Mouse (Mus musculus): ENCODE measurements around the gene Gemin5.

Gemin5 gene

DNA sequence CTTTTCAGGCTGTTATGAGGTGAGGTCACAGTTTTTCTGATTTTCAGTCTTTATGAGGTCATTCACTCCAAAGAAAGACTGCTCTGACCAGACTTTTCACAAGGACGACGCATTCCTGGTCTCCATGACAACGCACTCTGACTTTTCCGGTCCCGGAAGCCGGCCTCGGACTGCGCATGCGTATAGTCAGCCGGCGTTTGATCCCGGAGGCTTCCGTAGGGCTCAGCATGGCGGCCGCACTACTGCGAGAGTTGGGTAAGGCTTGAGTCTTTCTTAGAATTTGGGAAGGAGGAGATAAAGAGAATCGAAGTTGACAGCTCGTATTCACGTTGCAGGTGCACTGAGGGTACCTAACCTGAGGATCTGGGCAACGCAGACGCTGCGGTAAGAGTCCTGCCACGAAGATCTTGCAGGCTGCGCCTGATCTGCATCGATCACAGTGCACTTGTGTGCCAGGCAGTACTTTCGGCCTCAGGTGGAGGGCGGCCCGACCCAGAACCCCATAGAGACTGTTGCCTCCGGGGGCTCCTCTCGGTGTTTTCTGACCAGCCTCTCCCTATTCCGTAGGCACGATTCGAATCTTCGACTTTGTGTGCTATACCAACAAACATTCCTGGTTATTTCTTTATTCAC, 3.2 kb upstream of the Gemin5 start, which contains the start of gene Mrpl22:
Gene Mrpl22 (plus strand): TSS at position 203 of the 633 bp plus-strand sequence.
- DNase-seq (ENCODE audit: low spot score), result peak; percentile 93

DNA sequence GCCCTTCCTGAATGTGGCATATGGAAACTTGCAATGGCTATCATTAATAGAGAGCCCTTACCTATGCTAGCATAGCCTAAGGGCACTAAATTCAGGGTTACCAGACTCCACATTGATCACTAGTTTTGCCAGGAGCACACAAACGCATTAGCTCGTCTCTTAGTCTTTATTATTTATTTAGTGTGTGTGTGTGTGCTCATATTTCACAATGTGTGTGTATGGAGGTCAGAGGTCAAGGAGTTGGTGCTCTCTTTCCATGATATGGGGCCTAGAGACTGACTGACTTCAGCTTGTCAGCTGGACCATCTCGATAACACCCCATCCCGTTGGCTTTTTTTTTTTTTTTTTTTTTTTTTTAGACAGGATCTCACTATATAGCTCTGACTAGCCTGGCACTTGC, 1.3 kb upstream of the Gemin5 start:
- DNase-seq (ENCODE audit: low spot score), result no peak

DNA sequence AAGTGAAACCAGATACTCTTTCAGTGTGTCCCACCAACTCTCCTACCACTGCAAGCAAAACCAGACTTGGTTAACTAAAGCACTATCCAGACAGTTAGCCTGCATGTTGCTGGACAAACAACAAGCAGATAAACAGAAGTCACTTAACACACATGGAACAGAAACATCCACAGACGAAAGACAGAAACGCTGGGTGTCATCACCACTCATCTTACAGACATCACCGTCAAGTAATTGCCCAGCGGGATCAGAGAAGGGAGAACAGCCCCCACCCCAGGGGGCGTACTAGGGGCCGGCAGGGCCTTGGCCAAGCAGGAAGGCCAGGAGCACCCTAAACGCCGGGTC, 545 bp downstream of the Gemin5 start:
- no peak for DNase-seq (ENCODE audit: low spot score)

DNA sequence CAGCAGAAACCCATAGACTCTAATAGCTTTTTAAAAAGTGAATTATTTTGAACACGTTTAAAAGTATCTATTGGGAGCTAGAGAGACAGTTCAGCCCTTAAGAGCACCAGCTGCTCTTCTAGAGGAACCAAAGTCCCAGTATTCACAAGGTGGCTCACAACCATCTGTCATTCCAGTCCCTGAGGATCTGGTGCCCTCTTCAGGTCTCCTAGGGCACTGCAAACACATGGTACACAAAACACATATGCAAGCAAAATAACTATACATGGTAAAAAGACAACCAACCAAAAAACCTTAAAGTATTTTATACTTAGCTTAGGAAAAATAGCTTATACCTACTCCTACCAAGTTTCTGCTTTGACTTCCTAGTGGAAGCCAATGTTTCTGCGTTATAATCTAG, 3.3 kb downstream of the Gemin5 start:
- no peak for DNase-seq (ENCODE audit: low spot score)

DNA sequence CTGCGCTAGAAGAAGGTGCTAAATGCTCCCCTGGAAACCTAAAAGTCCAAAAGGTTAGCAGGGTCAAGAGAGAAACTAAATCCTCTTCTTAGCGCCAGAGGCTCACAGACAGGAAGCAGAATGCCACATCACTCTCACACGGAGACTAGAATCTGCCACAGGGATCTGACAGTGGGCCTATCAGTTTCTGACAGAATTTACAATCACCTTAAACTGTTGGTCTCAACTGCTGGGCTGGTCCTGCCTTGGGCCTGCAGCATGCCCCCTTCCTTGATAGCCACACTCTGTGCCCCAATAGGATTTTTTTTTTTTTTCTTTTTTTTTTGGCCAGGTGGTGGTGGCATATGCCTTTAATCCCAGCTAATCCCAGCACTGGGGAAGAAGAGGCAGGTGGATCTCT, 11.5 kb downstream of the Gemin5 start:
- no peak for DNase-seq (ENCODE audit: low spot score)

DNA sequence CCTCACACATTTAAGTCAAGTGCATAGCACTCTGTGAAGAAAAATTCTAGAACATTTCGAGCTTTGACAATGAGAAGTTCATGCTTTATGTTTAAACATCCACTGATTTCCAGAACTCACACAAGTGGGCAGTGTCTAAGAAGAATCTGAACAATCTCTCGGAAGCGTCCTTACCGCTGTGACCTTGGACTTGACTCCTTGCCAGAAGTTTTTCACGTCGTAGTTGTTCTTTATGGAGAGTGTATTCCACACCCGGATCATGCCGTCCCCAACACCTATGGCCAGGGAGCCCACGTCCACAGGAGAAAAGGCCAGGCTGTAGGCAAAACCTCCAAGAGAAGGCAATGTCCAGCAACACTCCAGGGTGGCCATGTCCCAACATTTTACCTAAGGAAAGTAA, 12.9 kb downstream of the Gemin5 start:
- no peak for DNase-seq (ENCODE audit: low spot score)

DNA sequence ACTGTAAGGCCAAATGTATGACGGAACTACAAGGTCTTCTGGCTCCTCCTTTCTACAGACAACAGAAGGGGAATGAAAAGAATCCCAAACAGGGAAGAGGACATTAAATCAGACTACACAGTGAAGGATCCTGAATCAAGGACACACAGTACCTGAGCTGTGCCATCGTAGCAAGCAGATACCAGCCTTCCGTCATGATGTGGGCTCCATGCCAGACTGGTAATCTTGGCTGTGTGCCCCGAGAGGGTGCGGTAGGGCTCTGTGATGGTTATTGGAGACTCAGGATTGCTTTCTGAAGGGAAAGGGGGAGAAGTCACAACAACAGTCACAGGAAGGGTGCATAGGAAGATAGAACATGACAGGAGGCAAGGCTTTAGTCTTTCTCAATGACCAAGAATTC, 22.1 kb downstream of the Gemin5 start:
- DNase-seq (ENCODE audit: low spot score), result no peak

DNA sequence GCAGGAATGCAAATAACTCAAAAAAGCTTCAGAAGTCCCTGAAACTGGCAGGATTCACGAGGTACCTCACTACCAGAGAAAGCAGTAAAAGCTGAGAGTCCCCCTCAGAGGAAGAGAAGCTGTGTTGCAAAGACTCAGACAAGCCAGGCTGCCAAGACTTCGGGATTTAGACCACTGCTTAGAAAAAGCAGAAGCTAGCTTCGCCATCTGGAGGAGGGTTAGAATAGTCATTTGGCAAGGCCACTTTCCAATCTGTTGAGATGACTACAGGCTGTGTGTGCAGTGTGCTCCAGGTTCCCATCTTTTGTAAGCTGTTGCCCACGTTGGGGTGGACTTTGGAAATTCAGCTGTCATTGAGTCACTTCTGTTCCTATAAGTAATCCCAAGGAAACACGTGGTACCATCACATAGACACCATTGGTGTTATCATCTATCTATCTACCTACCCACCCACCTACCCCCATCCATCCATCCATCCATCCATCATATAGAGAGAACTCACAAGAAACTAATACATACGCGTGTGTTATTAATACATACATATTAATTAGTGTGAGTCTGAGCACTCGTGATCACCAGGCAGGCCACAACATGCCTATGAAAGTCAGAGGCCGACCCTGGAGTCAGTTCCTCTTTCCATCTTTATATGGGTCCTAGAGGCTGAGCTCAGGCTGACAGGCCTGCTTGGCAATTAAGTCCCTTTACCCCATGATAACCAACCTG, 24.5 kb downstream of the Gemin5 start:
- DNase-seq (ENCODE audit: low spot score), result no peak

DNA sequence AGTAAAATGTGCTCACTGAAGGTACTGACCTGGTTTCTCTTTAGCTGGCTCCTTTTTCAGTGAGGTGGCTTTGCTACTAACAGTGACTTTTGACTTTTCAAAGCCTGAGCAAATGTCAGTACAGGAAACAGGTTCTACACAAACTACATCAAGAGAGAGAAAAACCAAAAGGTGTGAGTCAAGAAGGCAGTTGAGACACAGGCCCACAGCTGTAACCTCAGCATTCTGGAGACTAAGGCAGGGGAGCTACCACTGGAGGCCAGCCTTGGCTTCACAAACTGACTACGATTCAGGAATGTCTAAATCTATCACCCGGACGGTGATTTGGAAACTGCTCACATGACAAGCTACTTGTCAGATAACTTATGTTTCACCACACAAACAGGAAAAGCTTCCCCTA, 28.9 kb downstream of the Gemin5 start:
- DNase-seq (ENCODE audit: low spot score), result no peak

DNA sequence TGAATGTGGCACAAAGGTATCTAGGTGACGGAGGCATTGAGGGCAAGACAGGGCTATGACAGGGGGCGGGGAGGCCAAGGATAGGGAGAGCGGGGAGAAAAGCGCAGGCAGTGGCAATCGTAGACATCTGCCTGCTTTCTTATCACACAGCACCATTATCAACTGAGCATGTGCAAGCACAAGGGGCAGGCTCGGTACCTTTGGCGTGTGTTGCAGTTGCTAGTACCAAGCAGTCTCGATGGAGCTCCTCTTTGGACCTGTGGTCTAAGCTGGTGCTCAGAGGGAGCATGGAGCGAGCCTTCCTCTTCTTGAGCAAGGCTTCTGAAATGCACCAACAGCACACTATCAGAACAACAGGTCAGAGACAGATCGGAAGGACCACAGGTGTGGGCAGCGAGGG, 29.5 kb downstream of the Gemin5 start:
- no peak for DNase-seq (ENCODE audit: low spot score)

DNA sequence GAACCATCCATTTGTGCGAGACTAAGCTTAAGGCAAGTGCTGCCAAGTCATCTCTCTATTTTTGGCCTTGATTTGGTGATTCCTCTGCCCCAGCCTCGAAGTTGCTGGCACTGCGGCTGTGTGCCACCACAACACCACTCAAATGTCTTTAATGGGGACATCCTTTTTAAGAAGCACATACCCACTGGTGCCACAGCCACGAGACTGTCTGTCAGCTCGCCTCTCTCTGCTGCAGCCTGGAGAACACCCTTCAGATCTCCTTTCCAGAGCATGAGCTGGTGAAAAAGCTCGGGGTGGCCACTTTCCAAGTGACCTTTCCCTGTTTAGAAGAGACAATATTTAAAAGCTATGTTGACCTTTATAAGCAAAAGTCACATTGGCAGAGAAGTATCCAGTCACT, 31.7 kb downstream of the Gemin5 start:
- no peak for DNase-seq (ENCODE audit: low spot score)

DNA sequence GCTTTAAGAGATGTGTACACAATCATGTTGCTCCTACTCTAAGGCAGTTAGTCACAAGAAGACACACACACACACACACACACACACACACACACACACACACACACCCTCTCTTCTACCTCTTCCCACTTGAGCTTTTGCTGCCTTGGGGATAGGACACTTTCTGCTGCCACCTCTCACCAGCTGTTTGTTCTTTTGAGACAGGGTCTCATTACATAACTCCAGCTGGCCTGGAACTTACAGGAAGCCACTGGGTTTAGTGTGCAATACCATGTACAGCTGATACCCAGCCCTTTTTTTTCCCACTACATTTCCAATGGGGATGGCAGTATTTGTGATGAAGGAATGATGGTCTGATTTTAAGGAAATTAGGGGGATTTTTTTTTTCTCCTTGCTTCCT, 33.0 kb downstream of the Gemin5 start:
- no peak for DNase-seq (ENCODE audit: low spot score)

DNA sequence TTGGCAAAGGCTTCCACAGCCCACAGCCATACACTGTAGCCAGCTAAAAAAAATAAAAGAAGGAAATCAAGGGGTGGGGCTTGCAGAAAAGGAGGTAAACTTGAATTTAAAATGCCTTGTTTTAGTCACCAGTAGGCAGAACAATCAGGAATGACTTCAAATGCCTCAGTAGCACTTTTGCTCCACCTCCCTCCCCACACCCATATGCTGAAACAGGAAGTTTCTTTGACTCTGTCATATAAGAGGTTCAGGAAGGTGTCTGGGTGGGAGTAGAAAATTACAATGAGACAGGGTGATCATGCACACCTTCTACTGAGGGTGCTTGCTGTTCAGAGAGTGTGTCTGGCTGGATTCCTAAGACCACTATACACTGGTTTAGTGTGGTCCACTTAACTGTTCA, 33.5 kb downstream of the Gemin5 start:
- no peak for DNase-seq (ENCODE audit: low spot score)

DNA sequence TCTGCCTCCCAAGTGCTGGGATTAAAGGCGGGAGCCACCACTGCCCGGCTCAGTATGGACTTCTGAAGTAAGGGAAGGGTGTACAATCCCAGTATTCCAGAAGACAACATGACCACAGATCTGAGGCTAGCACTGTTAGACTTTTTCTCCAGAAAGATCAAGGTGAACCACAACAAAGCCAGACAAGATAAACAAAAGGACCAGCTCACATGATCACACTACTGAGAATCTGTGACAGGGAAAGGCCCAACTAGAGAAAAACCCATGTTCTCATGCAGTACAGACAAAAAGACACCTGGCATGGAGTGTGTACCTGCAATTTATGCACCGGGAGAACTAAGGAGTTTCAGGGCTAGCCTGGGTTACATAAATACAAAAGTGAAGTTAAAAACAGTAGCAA, 36.3 kb downstream of the Gemin5 start:
- no peak for DNase-seq (ENCODE audit: low spot score)

DNA sequence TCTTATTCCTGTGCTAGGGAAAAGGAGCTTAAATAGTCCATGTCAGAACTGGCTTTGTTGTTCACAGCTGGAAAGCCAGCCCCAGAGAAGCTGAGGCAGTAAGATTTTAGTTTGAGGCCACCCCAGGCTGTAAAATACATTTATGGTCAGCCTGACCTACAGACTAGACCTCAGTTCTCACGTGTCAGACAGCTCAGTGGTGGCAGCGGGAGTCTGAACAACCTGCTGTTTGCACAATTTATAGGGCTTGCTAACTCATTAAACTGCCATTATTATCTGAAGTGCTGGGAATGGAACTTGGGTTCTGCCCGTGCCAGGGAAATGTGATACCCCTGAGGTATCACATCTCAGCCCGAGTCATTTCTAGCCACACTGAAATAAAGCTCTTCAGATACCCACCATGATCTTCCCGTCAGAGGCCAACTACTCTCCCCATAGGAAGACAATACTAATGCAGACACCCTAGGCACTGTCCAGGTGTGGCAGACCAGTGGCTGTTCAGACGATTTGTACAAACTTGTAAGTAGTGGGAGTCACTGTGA, 39.0 kb downstream of the Gemin5 start:
- DNase-seq (ENCODE audit: low spot score), result no peak

DNA sequence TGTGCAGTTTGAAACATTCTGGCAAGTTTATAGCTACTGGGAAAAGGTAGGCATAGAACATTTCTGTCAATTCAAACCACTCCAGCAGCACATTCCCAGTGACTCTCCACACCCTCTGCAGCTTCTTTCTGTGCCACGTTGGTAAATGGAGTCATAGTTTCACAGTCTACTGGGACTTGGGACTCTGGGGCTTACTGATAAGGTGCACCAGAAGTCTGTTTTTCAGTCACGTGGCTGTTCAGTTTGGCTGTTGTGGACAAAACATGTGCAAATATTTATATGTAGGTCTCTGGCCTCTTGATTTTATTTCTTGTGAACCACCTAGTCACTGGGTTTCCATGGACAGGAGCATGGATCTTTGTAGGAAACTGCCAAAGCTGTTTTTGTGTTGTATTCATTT, 40.8 kb downstream of the Gemin5 start:
- DNase-seq (ENCODE audit: low spot score), result no peak

DNA sequence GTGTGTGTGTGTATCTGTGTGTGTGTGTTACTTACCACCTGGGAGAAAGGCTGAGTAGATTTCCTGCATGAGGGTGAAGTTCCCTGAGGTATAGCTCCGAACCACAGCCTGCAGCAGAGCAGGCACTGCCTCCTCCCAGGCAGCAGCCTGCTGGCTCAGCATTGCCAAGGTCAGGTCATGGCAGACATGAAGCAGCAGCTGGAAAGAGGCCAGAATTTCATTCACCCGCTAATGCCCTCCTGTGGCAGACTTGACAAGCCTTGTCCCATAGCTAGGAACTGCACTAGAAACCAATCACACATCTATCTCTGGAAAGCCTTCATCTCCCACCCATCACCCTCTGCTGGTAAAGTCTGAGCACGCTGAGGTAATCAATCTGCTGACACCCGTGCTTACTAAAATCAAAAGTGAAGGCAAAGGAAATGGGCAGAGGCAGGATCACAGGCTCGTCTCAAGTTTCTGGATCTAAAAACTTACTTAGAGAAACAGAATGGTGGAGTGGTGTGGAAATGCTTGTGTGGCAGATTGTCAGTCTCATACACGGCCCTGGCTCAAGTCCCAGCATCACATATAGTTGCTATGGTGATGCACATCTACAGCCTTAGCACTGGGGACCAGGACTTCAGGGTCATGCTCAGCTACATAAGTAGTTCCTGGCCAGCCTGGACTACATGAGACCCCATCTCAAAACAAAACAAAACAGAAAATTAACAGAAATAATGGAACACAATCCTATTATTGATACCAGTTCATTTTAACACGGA, 41.8 kb downstream of the Gemin5 start:
- peak; percentile 74 for DNase-seq (ENCODE audit: low spot score)

DNA sequence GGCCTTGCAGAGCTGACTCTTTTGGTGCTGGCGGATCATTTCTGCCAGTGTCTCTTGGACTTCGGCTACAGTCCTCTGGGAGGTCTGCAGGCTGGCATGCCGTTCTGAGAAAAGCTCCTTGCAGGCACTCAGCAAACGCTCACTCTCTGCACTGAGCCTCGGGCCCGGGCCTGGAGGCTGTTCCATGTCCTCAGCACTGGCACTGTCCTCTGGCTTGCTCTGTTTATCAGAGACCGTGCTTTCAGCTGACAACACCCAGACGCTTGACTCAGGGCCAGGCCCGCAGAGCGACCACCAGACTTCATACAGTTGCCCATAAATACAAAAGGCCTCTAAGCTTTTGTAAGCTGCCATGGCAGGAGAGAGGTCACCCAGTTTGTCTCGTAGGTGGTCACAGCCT, 43.3 kb downstream of the Gemin5 start:
- no peak for DNase-seq (ENCODE audit: low spot score)

DNA sequence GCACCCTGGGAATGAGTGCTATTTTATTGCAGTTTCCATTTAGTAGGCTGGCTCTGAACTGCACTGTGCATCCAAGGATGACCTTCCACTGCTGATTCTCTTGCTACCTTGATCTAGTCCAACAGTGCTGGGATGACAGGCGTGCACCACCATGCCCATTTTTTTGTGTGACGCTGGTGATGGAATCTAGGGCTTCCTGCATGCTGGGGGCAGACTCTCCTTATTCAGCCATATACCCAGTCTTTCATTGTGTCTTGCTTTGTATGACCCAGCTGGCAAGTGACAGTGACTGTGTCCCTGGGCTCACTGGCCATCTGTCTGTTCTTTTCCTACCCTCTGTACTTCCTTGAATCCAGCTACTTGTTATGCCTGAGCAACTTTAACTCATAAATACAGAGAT, 44.6 kb downstream of the Gemin5 start:
- DNase-seq (ENCODE audit: low spot score), result no peak

DNA sequence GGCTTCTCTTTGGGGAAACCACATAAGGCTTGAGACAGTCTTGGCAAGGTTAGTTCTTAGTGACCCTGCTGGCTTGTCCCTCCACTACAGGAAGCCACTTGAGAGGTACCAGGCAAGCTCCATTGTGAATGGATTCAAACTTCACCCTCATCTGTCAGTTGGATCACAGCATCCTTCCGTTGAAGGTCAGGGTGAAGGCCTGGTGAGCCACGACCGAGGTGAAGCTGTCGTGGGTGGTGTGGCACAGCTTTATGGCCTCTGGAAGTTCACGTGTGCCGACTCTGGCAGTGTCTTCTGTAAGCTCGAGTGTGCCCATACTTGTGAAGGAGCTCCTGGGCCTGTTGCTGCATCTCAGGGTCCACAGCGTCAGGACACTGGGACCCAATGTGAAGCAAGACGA, 47.0 kb downstream of the Gemin5 start:
- DNase-seq (ENCODE audit: low spot score), result no peak

DNA sequence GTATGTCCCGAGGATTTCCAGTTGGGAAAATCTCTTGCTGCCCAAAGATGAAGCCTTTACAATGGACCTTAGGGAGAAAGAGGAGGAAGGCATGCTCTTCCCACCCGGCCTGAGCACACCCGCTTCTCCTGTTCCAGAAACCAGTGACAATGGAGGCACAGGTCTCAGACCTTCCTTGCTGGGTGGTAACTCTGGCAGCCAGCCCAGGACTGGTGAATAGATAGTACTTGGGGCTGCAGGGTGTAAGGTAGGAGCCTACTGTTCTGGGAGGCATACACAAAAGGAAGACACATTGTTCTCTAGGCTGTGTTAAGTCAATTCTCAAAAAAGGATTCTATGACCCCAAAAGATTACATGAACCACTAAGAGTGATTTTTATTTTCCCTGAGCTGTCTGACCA, 47.7 kb downstream of the Gemin5 start:
- DNase-seq (ENCODE audit: low spot score), result no peak

DNA sequence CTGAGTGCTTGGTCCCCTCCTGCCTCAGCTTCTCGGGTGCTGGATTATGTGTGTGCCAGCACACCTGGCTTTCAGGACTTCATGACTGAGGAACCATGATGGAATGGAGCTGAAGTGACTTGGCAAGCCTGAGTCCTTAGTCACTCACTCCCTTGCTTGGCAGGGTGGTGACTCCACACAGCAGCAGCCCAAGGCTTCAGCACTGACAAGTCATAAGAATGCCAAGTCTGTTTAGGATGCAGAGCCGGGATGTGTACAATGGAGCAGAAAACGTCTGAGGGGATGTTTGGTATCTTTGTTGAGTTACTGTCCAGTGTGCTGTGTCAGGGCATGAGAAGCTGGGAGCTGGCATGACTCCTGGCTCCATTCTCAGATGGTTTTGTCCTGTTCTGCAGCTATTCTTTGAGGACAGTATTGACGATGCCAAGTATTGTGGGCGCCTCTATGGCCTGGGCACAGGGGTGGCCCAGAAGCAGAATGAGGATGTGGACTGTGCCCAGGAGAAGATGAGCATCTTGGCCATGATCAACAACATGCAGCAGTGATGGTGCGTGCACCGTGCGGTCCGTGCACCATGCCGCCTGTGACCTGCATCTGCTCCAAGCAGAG, 51.2 kb downstream of the Gemin5 start:
- no peak for DNase-seq (ENCODE audit: low spot score)

DNA sequence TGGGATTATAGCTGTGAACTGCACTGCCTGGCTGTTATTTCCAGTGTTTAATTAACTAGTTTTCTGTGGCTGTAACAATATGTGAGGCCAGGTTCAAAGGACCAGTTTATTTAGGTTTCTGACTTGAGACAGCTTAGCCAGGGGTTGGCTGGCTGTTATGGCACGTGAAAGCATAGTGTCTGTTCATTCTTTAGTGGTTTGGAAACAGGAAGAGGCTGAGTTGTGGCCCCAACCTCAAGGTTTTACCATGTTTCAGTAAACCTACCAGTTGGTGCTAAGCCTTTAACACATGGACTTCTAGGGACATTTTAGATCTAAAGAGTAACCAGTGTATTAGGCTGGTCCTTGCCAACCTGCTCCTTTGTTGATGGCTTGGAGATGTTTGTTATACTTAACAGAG, 51.8 kb downstream of the Gemin5 start:
- no peak for DNase-seq (ENCODE audit: low spot score)
